8 mouse cellular contexts compared by ENCODE assay signal in genomic region chr13:67108821-67109206, GRCm38 (mm10). TPM values are rescaled to one million over a fixed set of nuclear protein-coding genes. Genes with fewer than 3 reads are reported as not detected.
DNase-seq lines count a peak whose midpoint lies in the region; ATAC-seq and TF ChIP-seq lines count a peak whose summit lies in the region.

No protein-coding gene starts in this region.

- no peak for TF ChIP-seq POLR2A in embryonic fibroblast, embryonic 13.5 days (IDR thresholded peaks at IDR 0.05; ENCODE audit: low read depth, low read length)

- 0 out of 2 replicates have a peak, but pooled peaks cover 3% of the 10 kb centered on the region for H3K36me3 ChIP-seq in kidney, embryonic 14.5 days (ENCODE audit: control insufficient read depth, insufficient read depth, low read length)
- peaks cover 15% of the 10 kb centered on the region for H3K36me3 ChIP-seq in G1E (replicated peaks)
- H3K36me3 ChIP-seq in intestine, postnatal 0 days (ENCODE audit: control insufficient read depth, insufficient read depth) = no peaks in the 10 kb centered on the region
- H3K36me3 ChIP-seq in midbrain, embryonic 14.5 days (ENCODE audit: control insufficient read depth, insufficient read depth, low read length) = no peaks in the 10 kb centered on the region

- no peak for DNase-seq in kidney, postnatal 10 days
- peak; percentile 17 for DNase-seq in G1E (ENCODE audit: low spot score)
- DNase-seq in midbrain, embryonic 14.5 days = no peak
- DNase-seq in adrenal gland, postnatal 10 days = no peak
- DNase-seq in adrenal gland, adult 2 months = no peak

- no peaks in the 10 kb centered on the region for H3K27me3 ChIP-seq in kidney, embryonic 14.5 days (ENCODE audit: control insufficient read depth, insufficient read depth, low read length)
- no peaks in the 10 kb centered on the region; the same call in 1 of the 2 replicates for H3K27me3 ChIP-seq in G1E (ENCODE audit: insufficient read depth, low read length)
- no peaks in the 10 kb centered on the region for H3K27me3 ChIP-seq in intestine, postnatal 0 days (replicated peaks; ENCODE audit: control insufficient read depth, insufficient read depth, low read length)
- no peaks in the 10 kb centered on the region for H3K27me3 ChIP-seq in midbrain, embryonic 14.5 days (ENCODE audit: control insufficient read depth, insufficient read depth, low read length)

- 5% methylated on average over 9 of the region's 9 CpGs for WGBS in kidney, embryonic 14.5 days
- WGBS in intestine, postnatal 0 days = 5% methylated on average over 9 of the region's 9 CpGs
- WGBS in midbrain, embryonic 14.5 days = 5% methylated on average over 9 of the region's 9 CpGs

- peaks cover 5% of the 10 kb centered on the region for H3K4me1 ChIP-seq in kidney, embryonic 14.5 days (ENCODE audit: control insufficient read depth, insufficient read depth, low read length)
- H3K4me1 ChIP-seq in G1E (ENCODE audit: insufficient read depth, low read depth, low read length) = peaks cover 24% of the 10 kb centered on the region
- peaks cover 9% of the 10 kb centered on the region for H3K4me1 ChIP-seq in embryonic fibroblast, embryonic 13.5 days (ENCODE audit: control insufficient read depth, insufficient read depth, low read length)
- H3K4me1 ChIP-seq in intestine, postnatal 0 days (replicated peaks; ENCODE audit: control insufficient read depth, insufficient read depth, low read length) = peaks cover 4% of the 10 kb centered on the region; the same call in 1 of the 2 replicates
- peaks cover 4% of the 10 kb centered on the region; the same call in 1 of the 2 replicates for H3K4me1 ChIP-seq in midbrain, embryonic 14.5 days (ENCODE audit: control insufficient read depth, insufficient read depth, low read length)

- peaks cover 4% of the 10 kb centered on the region; the same call in 1 of the 2 replicates for H3K9me3 ChIP-seq in kidney, embryonic 14.5 days (ENCODE audit: control insufficient read depth, low read length)
- no peaks in the 10 kb centered on the region for H3K9me3 ChIP-seq in G1E (replicated peaks)
- H3K9me3 ChIP-seq in intestine, postnatal 0 days (ENCODE audit: control insufficient read depth) = no peaks in the 10 kb centered on the region
- H3K9me3 ChIP-seq in midbrain, embryonic 14.5 days (ENCODE audit: control insufficient read depth, low read length) = no peaks in the 10 kb centered on the region

- H3K4me2 ChIP-seq in kidney, embryonic 14.5 days (replicated peaks; ENCODE audit: low read depth, low read length) = peak overlapping the region; percentile 77
- H3K4me2 ChIP-seq in intestine, postnatal 0 days (replicated peaks; ENCODE audit: low read depth) = peak overlapping the region; percentile 69
- peak overlapping the region; percentile 76 for H3K4me2 ChIP-seq in midbrain, embryonic 14.5 days (ENCODE audit: low read length)

- peak overlapping the region; percentile 64 for H3K4me3 ChIP-seq in kidney, embryonic 14.5 days (ENCODE audit: low read length)
- peak overlapping the region; percentile 77 for H3K4me3 ChIP-seq in G1E (ENCODE audit: low read depth, low read length)
- H3K4me3 ChIP-seq in embryonic fibroblast, embryonic 13.5 days (ENCODE audit: insufficient read depth, low read length) = peak overlapping the region; percentile 11
- H3K4me3 ChIP-seq in intestine, postnatal 0 days (ENCODE audit: low read depth, low read length) = peak overlapping the region; percentile 60
- H3K4me3 ChIP-seq in midbrain, embryonic 14.5 days (replicated peaks; ENCODE audit: low read depth, low read length) = peak overlapping the region; percentile 46

- ATAC-seq in kidney, embryonic 14.5 days (ENCODE audit: low FRiP score, low TSS enrichment) = peak; percentile 67
- ATAC-seq in G1E (ENCODE audit: extremely low read depth, insufficient number of reproducible peaks, low FRiP score, poor library complexity, severe bottlenecking) = peak; percentile 55
- peak; percentile 75 for ATAC-seq in intestine, postnatal 0 days
- peak; percentile 67 for ATAC-seq in midbrain, embryonic 14.5 days (ENCODE audit: low FRiP score, low TSS enrichment)

- no peak overlapping the region for H3K9ac ChIP-seq in kidney, embryonic 14.5 days (ENCODE audit: low read depth, low read length)
- no peak overlapping the region for H3K9ac ChIP-seq in intestine, postnatal 0 days (ENCODE audit: low read depth, low read length)
- no peak overlapping the region for H3K9ac ChIP-seq in midbrain, embryonic 14.5 days (replicated peaks; ENCODE audit: low read length)

- no peak overlapping the region for H3K27ac ChIP-seq in kidney, embryonic 14.5 days (ENCODE audit: low read depth, low read length)
- H3K27ac ChIP-seq in embryonic fibroblast, embryonic 13.5 days (ENCODE audit: insufficient read depth, low read length) = no peak overlapping the region; the same call in 1 of the 2 replicates
- H3K27ac ChIP-seq in intestine, postnatal 0 days (ENCODE audit: low read depth, low read length) = no peak overlapping the region
- 0 out of 2 replicates have a peak overlapping the region, but pooled peaks have one; percentile 43 for H3K27ac ChIP-seq in midbrain, embryonic 14.5 days (replicated peaks; ENCODE audit: low read depth, low read length)

- no peak for TF ChIP-seq CTCF in G1E (IDR thresholded peaks at IDR 0.05; ENCODE audit: low read depth, low read length)
- no peak for TF ChIP-seq CTCF in embryonic fibroblast, embryonic 13.5 days (IDR thresholded peaks at IDR 0.05; ENCODE audit: borderline replicate concordance, insufficient read depth, low read length)
- TF ChIP-seq CTCF in intestine, postnatal 0 days (IDR thresholded peaks at IDR 0.05; ENCODE audit: low read depth) = peak; percentile 60

RNA-seq across cellular contexts. Expression of gene Gm28557, which starts 0.4 kb away (rescaled TPM):
- polyA plus RNA-seq in kidney, embryonic 14.5 days (2014; fragmentation: Nextera tagmentation; extraction: Ambion mirVana) = 3.3 and 4.6 TPM in 2 replicates
- total RNA-seq in G1E (2014; fragmentation: Nextera tagmentation) (6.2 and 12.0 TPM in 2 replicates), G1E (2017) (5.3 and 9.3 TPM in 2 replicates)
- polyA plus RNA-seq in G1E (2012) = 0.19 and 0.23 TPM in 2 replicates
- polyA plus RNA-seq in embryonic fibroblast, embryonic 13.5 days (2011; ENCODE audit: insufficient read length, low read depth, missing spikeins) = 1.8 and 5.3 TPM in 2 replicates
- 1.2 and 1.3 TPM in 2 replicates for polyA plus RNA-seq in intestine, postnatal 0 days (2015; fragmentation: Nextera tagmentation; extraction: Ambion mirVana)
- polyA plus RNA-seq in midbrain, embryonic 14.5 days (2014; fragmentation: Nextera tagmentation; extraction: Ambion mirVana) = 1.0 and 2.0 TPM in 2 replicates
- 1 to 10 TPM; 4.5 to 6.4 TPM for total RNA-seq in adrenal gland, postnatal 10 days (2021)
- 1 to 10 TPM; 6.2 to 7.2 TPM for total RNA-seq in adrenal gland, adult 2 months (2021)
- polyA plus RNA-seq in adrenal gland, adult 2 months (2012; rRNA removed) = 0.67 and 0.73 TPM in 2 replicates

RNA-seq across cellular contexts. Expression of gene Rslcan18, which starts 7.2 kb away (rescaled TPM):
- polyA plus RNA-seq in kidney, embryonic 14.5 days (2014; fragmentation: Nextera tagmentation; extraction: Ambion mirVana) = 0.43 and 0.45 TPM in 2 replicates
- total RNA-seq in G1E (2014; fragmentation: Nextera tagmentation) = 4.0 and 6.9 TPM in 2 replicates
- total RNA-seq in G1E (2017) = 0.49 and 1.4 TPM in 2 replicates
- 0.02 TPM in 1 of 2 replicates, not detected in the other for polyA plus RNA-seq in G1E (2012)
- 0.43 and 0.98 TPM in 2 replicates for polyA plus RNA-seq in embryonic fibroblast, embryonic 13.5 days (2011; ENCODE audit: insufficient read length, low read depth, missing spikeins)
- 0.12 and 0.18 TPM in 2 replicates for polyA plus RNA-seq in intestine, postnatal 0 days (2015; fragmentation: Nextera tagmentation; extraction: Ambion mirVana)
- polyA plus RNA-seq in midbrain, embryonic 14.5 days (2014; fragmentation: Nextera tagmentation; extraction: Ambion mirVana) = not detected in 2 replicates
- under 1 TPM; 0.24 to 0.39 TPM for total RNA-seq in adrenal gland, postnatal 10 days (2021)
- total RNA-seq in adrenal gland, adult 2 months (2021) = 1 to 10 TPM in 1 of 2 experiments, under 1 TPM in 1; 0.52 to 2.0 TPM
- 0.04 and 0.06 TPM in 2 replicates for polyA plus RNA-seq in adrenal gland, adult 2 months (2012; rRNA removed)

RNA-seq across cellular contexts. Expression of gene Zfp708, which starts 11.0 kb away (rescaled TPM):
- polyA plus RNA-seq in kidney, embryonic 14.5 days (2014; fragmentation: Nextera tagmentation; extraction: Ambion mirVana) = 7.3 and 8.4 TPM in 2 replicates
- 4.6 and 5.1 TPM in 2 replicates for total RNA-seq in G1E (2014; fragmentation: Nextera tagmentation)
- total RNA-seq in G1E (2017) = 0.29 TPM in 1 of 2 replicates, not detected in the other
- 0.12 TPM in 1 of 2 replicates, not detected in the other for polyA plus RNA-seq in G1E (2012)
- 0.94 and 3.2 TPM in 2 replicates for polyA plus RNA-seq in embryonic fibroblast, embryonic 13.5 days (2011; ENCODE audit: insufficient read length, low read depth, missing spikeins)
- 1.3 and 1.6 TPM in 2 replicates for polyA plus RNA-seq in intestine, postnatal 0 days (2015; fragmentation: Nextera tagmentation; extraction: Ambion mirVana)
- polyA plus RNA-seq in midbrain, embryonic 14.5 days (2014; fragmentation: Nextera tagmentation; extraction: Ambion mirVana) = 12.4 and 12.6 TPM in 2 replicates
- 1 to 10 TPM in 1 of 2 experiments, under 1 TPM in 1; 0.99 to 1.5 TPM for total RNA-seq in adrenal gland, postnatal 10 days (2021)
- under 1 TPM; 0.29 to 0.79 TPM for total RNA-seq in adrenal gland, adult 2 months (2021)
- not detected in 2 replicates for polyA plus RNA-seq in adrenal gland, adult 2 months (2012; rRNA removed)

RNA-seq across cellular contexts. Expression of gene Zfp759, which starts 12.6 kb away (rescaled TPM):
- 1.7 and 2.9 TPM in 2 replicates for polyA plus RNA-seq in kidney, embryonic 14.5 days (2014; fragmentation: Nextera tagmentation; extraction: Ambion mirVana)
- total RNA-seq in G1E (2014; fragmentation: Nextera tagmentation) (12.4 and 16.3 TPM in 2 replicates), G1E (2017) (10.9 and 12.0 TPM in 2 replicates)
- 0.20 and 0.24 TPM in 2 replicates for polyA plus RNA-seq in G1E (2012)
- 2.3 and 4.2 TPM in 2 replicates for polyA plus RNA-seq in embryonic fibroblast, embryonic 13.5 days (2011; ENCODE audit: insufficient read length, low read depth, missing spikeins)
- polyA plus RNA-seq in intestine, postnatal 0 days (2015; fragmentation: Nextera tagmentation; extraction: Ambion mirVana) = 0.57 and 0.60 TPM in 2 replicates
- 5.5 and 5.8 TPM in 2 replicates for polyA plus RNA-seq in midbrain, embryonic 14.5 days (2014; fragmentation: Nextera tagmentation; extraction: Ambion mirVana)
- 1 to 10 TPM; 3.6 to 5.5 TPM for total RNA-seq in adrenal gland, postnatal 10 days (2021)
- total RNA-seq in adrenal gland, adult 2 months (2021) = 1 to 10 TPM; 4.1 to 4.7 TPM
- polyA plus RNA-seq in adrenal gland, adult 2 months (2012; rRNA removed) = 0.03 TPM in 1 of 2 replicates, not detected in the other

RNA-seq across cellular contexts. Expression of gene Zfp712, which starts 47.8 kb away (rescaled TPM):
- polyA plus RNA-seq in kidney, embryonic 14.5 days (2014; fragmentation: Nextera tagmentation; extraction: Ambion mirVana) = 3.9 and 4.8 TPM in 2 replicates
- total RNA-seq in G1E (2014; fragmentation: Nextera tagmentation) = 9.4 and 10.5 TPM in 2 replicates
- 5.1 and 5.3 TPM in 2 replicates for total RNA-seq in G1E (2017)
- polyA plus RNA-seq in G1E (2012) = 0.10 and 0.13 TPM in 2 replicates
- 1.2 and 2.4 TPM in 2 replicates for polyA plus RNA-seq in embryonic fibroblast, embryonic 13.5 days (2011; ENCODE audit: insufficient read length, low read depth, missing spikeins)
- 0.85 and 1.3 TPM in 2 replicates for polyA plus RNA-seq in intestine, postnatal 0 days (2015; fragmentation: Nextera tagmentation; extraction: Ambion mirVana)
- polyA plus RNA-seq in midbrain, embryonic 14.5 days (2014; fragmentation: Nextera tagmentation; extraction: Ambion mirVana) = 9.3 and 10.2 TPM in 2 replicates
- 1 to 10 TPM; 1.6 to 1.8 TPM for total RNA-seq in adrenal gland, postnatal 10 days (2021)
- 1 to 10 TPM; 2.0 to 2.2 TPM for total RNA-seq in adrenal gland, adult 2 months (2021)
- polyA plus RNA-seq in adrenal gland, adult 2 months (2012; rRNA removed) = 0.02 and 0.04 TPM in 2 replicates

Comparison
In these comparisons a context has a peak if more than half of its experiments do, and no peak if none do; other contexts are left out.
1. H3K4me3 ChIP-seq: peak in every context shown above with its lines; median percentile 77 in G1E; 64 in kidney, embryonic 14.5 days; 60 in intestine, postnatal 0 days; 46 in midbrain, embryonic 14.5 days; 11 in embryonic fibroblast, embryonic 13.5 days.